Mouse (Mus musculus) midbrain, embryonic 15.5 days (tissue): ENCODE data around the gene Gpm6a. TPM values are rescaled to one million over a fixed set of nuclear protein-coding genes. Genes with fewer than 3 reads are reported as not detected.

ENCODE experiments used
- ATAC-seq: fragments of 200-750 bp; cut with Nextera tagmentation; replicated peaks from 2 replicates; pipeline ENCODE4 v1.8.0; 2017; ENCODE audit warnings: moderate TSS enrichment
- H3K27ac ChIP-seq: fragments of 300-500 bp; sonication (generic); 2 replicates; pipeline ENCODE4 v1.5.1; 2015; ENCODE audit warnings: mild to moderate bottlenecking, inconsistent platforms
- H3K27me3 ChIP-seq: fragments of 300-500 bp; sonication (generic); replicated peaks from 2 replicates; pipeline ENCODE4 v1.6.1; 2015; ENCODE audit warnings: inconsistent platforms
- H3K36me3 ChIP-seq: fragments of 300-500 bp; sonication (generic); replicated peaks from 2 replicates; pipeline ENCODE4 v1.6.1; 2015; ENCODE audit warnings: inconsistent platforms
- H3K4me1 ChIP-seq: fragments of 300-500 bp; sonication (generic); 2 replicates; pipeline ENCODE4 v1.6.1; 2015; ENCODE audit warnings: inconsistent platforms
- H3K4me2 ChIP-seq: fragments of 300-500 bp; sonication (generic); 2 replicates; pipeline ENCODE4 v1.6.1; 2015; ENCODE audit warnings: inconsistent platforms, mild to moderate bottlenecking, moderate library complexity
- H3K4me3 ChIP-seq: fragments of 300-500 bp; sonication (generic); 2 replicates; pipeline ENCODE4 v1.5.1; 2015; ENCODE audit warnings: mild to moderate bottlenecking, inconsistent platforms
- H3K9ac ChIP-seq: fragments of 300-500 bp; sonication (generic); 2 replicates; pipeline ENCODE4 v1.6.1; 2015; ENCODE audit warnings: mild to moderate bottlenecking, inconsistent platforms
- H3K9me3 ChIP-seq: fragments of 300-500 bp; sonication (generic); 2 replicates; pipeline ENCODE4 v1.6.1; 2016; ENCODE audit warnings: inconsistent platforms
- WGBS: fragments of 180-500 bp; shearing (Covaris S2); methylation state at CpG from one replicate; pipeline ENCODE4 v1.1.7; 2015; ENCODE audit warnings: mixed read lengths; 5-methylcytosine and 5-hydroxymethylcytosine counted together
- polyA plus RNA-seq: library from polyadenylated mRNA; unstranded; fragments of >200 nt; fragmentation: Nextera tagmentation; extraction: Ambion mirVana; gene quantifications from 2 replicates; pipeline ENCODE4 v1.2.1, GENCODE M21; 2015

Gpm6a gene
- polyA plus RNA-seq, 1 experiment from 2014 or later: 566 TPM

DNA sequence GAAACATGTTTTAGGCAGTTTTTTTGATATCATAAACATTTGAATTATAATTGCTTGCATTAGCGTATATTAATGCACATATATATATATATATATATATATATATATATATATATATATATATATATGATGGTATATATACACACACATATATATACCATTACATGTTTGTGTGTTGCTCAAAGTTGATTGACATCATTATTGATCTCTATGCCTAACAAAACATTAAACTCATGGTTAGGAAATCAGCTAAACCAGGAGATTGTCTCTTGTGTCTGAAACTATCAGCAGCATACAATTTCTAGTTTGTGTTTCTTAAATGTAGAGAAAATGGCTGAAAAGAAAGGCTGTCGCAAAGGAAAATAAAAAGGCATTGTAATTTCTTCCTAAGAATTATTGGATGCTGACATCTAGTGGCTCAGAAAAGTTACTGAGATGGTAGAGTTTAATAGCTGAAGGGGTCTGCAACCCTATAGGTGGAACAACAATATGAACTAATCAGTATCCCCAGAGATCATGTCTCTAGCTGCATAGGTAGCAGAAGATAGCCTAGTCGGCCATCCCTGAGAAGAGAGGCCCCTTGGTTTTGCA is 149.3 kb downstream of the Gpm6a start:
- Histone ChIP-seq H3K27ac (no peak overlapping the region), H3K9ac (no peak overlapping the region)
- WGBS: 49% methylated on average over 3 of the region's 3 CpGs

More for the DNA sequence above, 149.3 kb downstream of the Gpm6a start:
- ATAC-seq: peak; percentile 73
- Histone ChIP-seq H3K27me3 (no peaks in the 10 kb centered on the region), H3K4me1 (no peaks in the 10 kb centered on the region; the same call in 1 of the 2 replicates), H3K9me3 (no peaks in the 10 kb centered on the region), H3K36me3 (no peaks in the 10 kb centered on the region), H3K4me2 (no peak overlapping the region), H3K4me3 (no peak overlapping the region)

Other genes with a start within 250 kb of the Gpm6a start
- 16.8 and 17.5 TPM in 2 replicates for gene Wdr17, start 67.7 kb upstream of the Gpm6a start, polyA plus RNA-seq